Mouse (Mus musculus) liver, embryonic 15.5 days (tissue): ENCODE measurements around the gene Osm. TPM values are rescaled to one million over a fixed set of nuclear protein-coding genes. Genes with fewer than 3 reads are reported as not detected.

ENCODE experiments used
- ATAC-seq: fragments of 200-750 bp; cut with Nextera tagmentation; 2 replicates; pipeline ENCODE4 v1.8.0; 2017; ENCODE audit warnings: moderate number of reproducible peaks, mild to moderate bottlenecking, moderate library complexity; ENCODE audit not compliant: insufficient read depth
- H3K27ac ChIP-seq: fragments of 300-500 bp; sonication (generic); replicated peaks from 2 replicates; pipeline ENCODE4 v1.5.1; 2015; ENCODE audit warnings: mild to moderate bottlenecking, inconsistent platforms
- H3K27me3 ChIP-seq: fragments of 300-500 bp; sonication (generic); 2 replicates; pipeline ENCODE4 v1.6.1; 2015; ENCODE audit warnings: mild to moderate bottlenecking, inconsistent platforms
- H3K36me3 ChIP-seq: fragments of 300-500 bp; sonication (generic); replicated peaks from 2 replicates; pipeline ENCODE4 v1.6.1; 2015; ENCODE audit warnings: moderate library complexity, mild to moderate bottlenecking, inconsistent platforms
- H3K4me1 ChIP-seq: fragments of 300-500 bp; sonication (generic); replicated peaks from 2 replicates; pipeline ENCODE4 v1.6.1; 2015; ENCODE audit warnings: inconsistent platforms
- H3K4me2 ChIP-seq: fragments of 300-500 bp; sonication (generic); 2 replicates; pipeline ENCODE4 v1.6.1; 2015; ENCODE audit warnings: moderate library complexity, mild to moderate bottlenecking, inconsistent platforms
- H3K4me3 ChIP-seq: fragments of 300-500 bp; sonication (generic); replicated peaks from 2 replicates; pipeline ENCODE4 v1.5.1; 2015; ENCODE audit warnings: mild to moderate bottlenecking, inconsistent platforms
- H3K9ac ChIP-seq: fragments of 300-500 bp; sonication (generic); 2 replicates; pipeline ENCODE4 v1.6.1; 2015; ENCODE audit warnings: moderate library complexity, mild to moderate bottlenecking, inconsistent platforms
- H3K9me3 ChIP-seq: fragments of 300-500 bp; sonication (generic); replicated peaks from 2 replicates; pipeline ENCODE4 v1.6.1; 2016; ENCODE audit warnings: inconsistent platforms
- WGBS: fragments of 180-500 bp; shearing (Covaris S2); methylation state at CpG from one replicate; pipeline ENCODE4 v1.1.7; 2015; ENCODE audit warnings: mixed read lengths; ENCODE audit not compliant: insufficient replicate concordance; 5-methylcytosine and 5-hydroxymethylcytosine counted together
- polyA plus RNA-seq: library from polyadenylated mRNA; unstranded; fragments of >200 nt; fragmentation: Nextera tagmentation; extraction: Ambion mirVana; gene quantifications from 2 replicates; pipeline ENCODE4 v1.2.1, GENCODE M21; 2015

Osm gene
- polyA plus RNA-seq, 1 experiment from 2014 or later, result 0.50 TPM

DNA sequence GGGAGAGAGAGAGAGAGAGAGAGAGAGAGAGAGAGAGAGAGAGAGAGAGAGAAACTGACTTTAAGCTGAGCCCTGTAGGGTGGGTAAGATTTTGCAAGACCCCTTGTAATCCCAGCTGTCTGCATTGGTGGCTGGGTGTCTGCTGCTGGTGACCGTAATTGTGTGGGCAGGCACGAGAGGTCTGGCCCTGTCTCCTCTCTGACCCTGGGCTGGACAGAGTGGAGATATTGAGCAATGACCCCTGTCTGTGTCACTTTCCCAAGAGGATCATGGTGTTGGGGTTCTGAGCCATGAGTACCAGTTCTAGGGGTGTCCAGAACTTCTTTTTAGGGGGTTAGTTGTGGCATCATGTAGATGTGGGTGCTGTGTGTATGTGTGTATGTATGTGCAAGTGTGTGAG is 12.0 kb upstream of the Osm start:
- H3K4me3 ChIP-seq, result peak overlapping the region; percentile 65
- H3K4me1 ChIP-seq, result peaks cover 98% of the 10 kb centered on the region
- peak overlapping the region; percentile 75 for H3K9ac ChIP-seq
- ATAC-seq, result no peak
- peak overlapping the region; percentile 87 for H3K27ac ChIP-seq
- 40% methylated on average over 2 of the region's 2 CpGs for WGBS
- no peaks in the 10 kb centered on the region for H3K36me3 ChIP-seq
- no peaks in the 10 kb centered on the region for H3K9me3 ChIP-seq
- H3K4me2 ChIP-seq, result peak overlapping the region; percentile 69
- peaks cover 10% of the 10 kb centered on the region for H3K27me3 ChIP-seq

- Histone ChIP-seq H3K36me3 (no peaks in the 10 kb centered on the region), H3K9ac (0 out of 2 replicates have a peak overlapping the region, but pooled peaks have one; percentile 20), H3K4me2 (peak overlapping the region; percentile 69), H3K4me3 (peak overlapping the region; percentile 65), H3K4me1 (peaks cover 90% of the 10 kb centered on the region), H3K9me3 (no peaks in the 10 kb centered on the region), H3K27me3 (no peaks in the 10 kb centered on the region), H3K27ac (peak overlapping the region; percentile 62; the same call in 1 of the 2 replicates)
- 49% methylated on average over 5 of the region's 5 CpGs for WGBS
- peak; percentile 43; the same call in 1 of the 2 replicates for ATAC-seq
Measured at GRCm38 (mm10) chr11:4226569-4227325, 9.5 kb upstream of the Osm start.

DNA sequence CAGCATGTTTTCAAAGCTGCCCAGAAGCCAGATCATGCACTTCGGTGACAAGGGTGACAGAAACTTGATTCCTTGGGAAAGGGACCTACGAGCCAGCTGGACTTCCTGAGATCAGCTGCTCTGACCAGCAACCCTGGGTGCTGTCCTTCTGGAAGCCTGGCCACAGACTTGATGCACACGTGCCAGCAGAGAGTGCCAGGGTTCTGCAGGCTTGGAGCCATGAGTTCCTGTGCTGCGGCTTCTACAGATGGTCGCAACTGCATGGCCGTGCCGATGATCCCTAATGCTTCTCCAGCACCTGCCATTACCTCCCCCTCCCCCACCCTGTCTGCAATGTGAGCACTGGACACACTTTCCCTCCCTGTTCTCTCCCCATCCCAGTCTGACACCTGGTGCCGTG is 7.8 kb upstream of the Osm start:
- Histone ChIP-seq H3K36me3 (no peaks in the 10 kb centered on the region), H3K27ac (no peak overlapping the region), H3K4me3 (no peak overlapping the region), H3K4me1 (peaks cover 81% of the 10 kb centered on the region), H3K4me2 (no peak overlapping the region), H3K9ac (no peak overlapping the region), H3K27me3 (no peaks in the 10 kb centered on the region), H3K9me3 (no peaks in the 10 kb centered on the region)
- WGBS, result 74% methylated on average over 8 of the region's 8 CpGs
- ATAC-seq, result no peak

- Histone ChIP-seq H3K4me2 (no peak overlapping the region), H3K4me3 (no peak overlapping the region), H3K36me3 (no peaks in the 10 kb centered on the region), H3K27ac (peak overlapping the region; percentile 51), H3K4me1 (peaks cover 76% of the 10 kb centered on the region), H3K9me3 (no peaks in the 10 kb centered on the region), H3K27me3 (no peaks in the 10 kb centered on the region), H3K9ac (no peak overlapping the region)
- 59% methylated on average over 4 of the region's 4 CpGs for WGBS
- ATAC-seq, result peak; percentile 26
Measured at GRCm38 (mm10) chr11:4229841-4230240, 6.4 kb upstream of the Osm start.

DNA sequence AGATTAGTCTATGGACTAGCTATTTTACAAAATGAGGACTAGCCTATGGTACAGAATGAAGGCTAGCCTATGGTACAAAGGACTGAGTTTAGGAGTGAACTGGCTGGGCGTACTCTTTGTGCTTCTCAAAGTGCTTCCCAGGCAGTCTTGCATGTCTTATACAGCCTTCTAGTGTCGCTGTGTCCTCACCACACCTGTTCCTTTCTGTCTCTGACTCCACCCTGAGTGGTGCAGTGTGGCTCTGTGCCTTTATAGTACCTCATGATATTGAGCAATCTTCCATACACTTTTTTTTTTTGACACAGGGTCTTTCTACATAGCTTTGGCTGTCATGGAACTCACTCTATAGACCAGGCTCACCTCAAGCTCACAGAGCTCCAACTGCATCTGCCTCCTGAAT is 4.8 kb upstream of the Osm start:
- ATAC-seq, result no peak
- Histone ChIP-seq H3K9ac (no peak overlapping the region), H3K27me3 (no peaks in the 10 kb centered on the region), H3K36me3 (no peaks in the 10 kb centered on the region), H3K4me1 (peaks cover 76% of the 10 kb centered on the region), H3K27ac (no peak overlapping the region), H3K9me3 (no peaks in the 10 kb centered on the region), H3K4me2 (no peak overlapping the region), H3K4me3 (no peak overlapping the region)
- 82% methylated on average over 2 of the region's 2 CpGs for WGBS

- Histone ChIP-seq H3K9me3 (no peaks in the 10 kb centered on the region), H3K27ac (no peak overlapping the region), H3K27me3 (no peaks in the 10 kb centered on the region), H3K4me3 (no peak overlapping the region), H3K9ac (no peak overlapping the region), H3K4me1 (peaks cover 76% of the 10 kb centered on the region), H3K36me3 (no peaks in the 10 kb centered on the region), H3K4me2 (no peak overlapping the region)
- ATAC-seq, result no peak; the same call in 1 of the 2 replicates
- WGBS, result 36% methylated on average over 12 of the region's 12 CpGs
Measured at GRCm38 (mm10) chr11:4232644-4233043, 3.6 kb upstream of the Osm start.

DNA sequence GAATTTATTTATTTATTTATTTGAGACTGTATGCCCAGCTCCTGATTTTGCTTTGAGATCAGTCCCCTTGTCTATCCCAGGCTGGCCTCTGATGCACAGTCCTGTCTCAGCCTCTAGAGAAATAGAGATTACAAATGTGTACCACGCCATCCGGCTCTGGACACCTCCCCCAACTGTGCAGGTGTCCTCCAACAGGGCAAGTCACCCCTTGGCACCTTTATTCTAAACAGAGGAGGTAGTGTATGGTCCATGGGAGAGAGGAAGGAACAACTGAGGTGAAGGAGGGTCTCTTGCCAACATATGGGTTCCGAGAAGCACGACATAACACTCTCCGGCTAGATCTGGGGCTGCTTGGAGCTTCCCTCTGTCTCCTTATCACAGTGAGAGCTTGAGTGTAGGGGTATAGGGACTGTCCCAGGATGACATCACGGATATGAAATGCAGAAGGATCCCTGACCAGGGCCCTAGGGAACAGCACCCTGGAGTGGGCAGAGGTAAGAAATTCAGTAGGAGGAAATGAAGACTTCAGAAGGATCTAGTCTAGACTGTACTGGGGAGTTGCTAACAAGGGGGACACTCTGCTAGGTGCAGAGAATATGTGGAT is 1.1 kb upstream of the Osm start:
- H3K27ac ChIP-seq, result peak overlapping the region; percentile 61; the same call in 1 of the 2 replicates
- no peaks in the 10 kb centered on the region for H3K9me3 ChIP-seq
- H3K4me1 ChIP-seq, result peaks cover 59% of the 10 kb centered on the region
- peak overlapping the region; percentile 38; the same call in 1 of the 2 replicates for H3K4me3 ChIP-seq
- H3K9ac ChIP-seq, result peak overlapping the region; percentile 27; the same call in 1 of the 2 replicates
- 0 out of 2 replicates have a peak, but pooled peaks have one; percentile 36 for ATAC-seq
- WGBS, result 70% methylated on average over 6 of the region's 6 CpGs
- no peaks in the 10 kb centered on the region for H3K27me3 ChIP-seq
- peaks cover 5% of the 10 kb centered on the region; the same call in 1 of the 2 replicates for H3K36me3 ChIP-seq
- peak overlapping the region; percentile 62 for H3K4me2 ChIP-seq

DNA sequence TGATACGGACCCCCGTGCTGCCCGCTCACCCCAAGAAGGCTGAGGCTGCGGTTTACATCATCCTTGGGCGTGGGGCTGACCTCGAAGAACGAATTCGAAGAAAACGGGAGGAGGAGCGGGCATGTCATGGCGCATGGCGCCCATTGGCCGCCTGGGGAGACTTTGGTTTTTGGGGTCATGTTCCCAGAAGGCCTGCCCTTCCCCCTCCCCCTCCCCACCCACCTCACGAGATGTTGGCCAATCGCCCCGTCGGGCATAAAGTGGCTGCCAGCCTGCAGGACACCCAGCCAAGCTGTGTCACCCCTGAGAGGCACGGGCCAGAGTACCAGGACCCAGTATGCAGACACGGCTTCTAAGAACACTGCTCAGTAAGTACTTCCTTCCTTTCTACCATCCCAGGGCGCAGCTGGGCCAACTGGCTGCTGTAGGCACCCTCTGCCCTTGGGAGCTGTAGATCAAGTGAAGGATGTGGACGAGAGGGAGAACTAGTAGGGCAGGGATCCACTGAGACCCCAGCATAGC is 387 bp downstream of the Osm start:
- Histone ChIP-seq H3K4me2 (peak overlapping the region; percentile 62), H3K36me3 (peaks cover 5% of the 10 kb centered on the region; the same call in 1 of the 2 replicates), H3K27ac (peak overlapping the region; percentile 61), H3K9ac (0 out of 2 replicates have a peak overlapping the region, but pooled peaks have one; percentile 3), H3K27me3 (no peaks in the 10 kb centered on the region), H3K9me3 (no peaks in the 10 kb centered on the region), H3K4me3 (peak overlapping the region; percentile 38), H3K4me1 (peaks cover 56% of the 10 kb centered on the region)
- WGBS, result 67% methylated on average over 21 of the region's 21 CpGs
- no peak for ATAC-seq

DNA sequence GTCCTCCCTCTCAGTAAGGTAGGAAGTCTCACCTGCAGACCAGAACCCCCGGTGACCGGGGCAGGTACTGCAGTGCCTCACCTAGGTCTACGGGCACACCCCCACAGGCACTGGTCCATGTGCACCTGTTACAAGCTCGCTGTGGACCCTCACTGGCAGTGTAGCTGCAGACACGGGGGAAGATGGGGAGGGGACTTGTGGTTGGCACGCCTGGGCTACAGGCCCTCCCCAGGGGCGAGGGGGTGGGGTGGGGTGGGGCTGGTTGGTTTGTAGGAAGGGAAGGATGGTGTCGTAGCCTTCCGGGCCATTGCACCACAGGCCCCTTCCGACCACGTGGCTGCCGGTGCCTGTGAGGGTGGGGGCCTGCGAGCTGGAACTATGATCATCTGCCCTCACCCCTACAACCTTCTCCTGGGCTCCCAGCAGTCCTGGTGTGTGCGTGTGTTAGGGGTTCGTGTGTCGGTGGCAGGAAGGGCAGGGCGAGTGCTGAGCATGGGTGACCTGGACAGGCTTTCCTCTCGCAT is 1.2 kb downstream of the Osm start:
- peak overlapping the region; percentile 33 for H3K27ac ChIP-seq
- H3K4me3 ChIP-seq, result peak overlapping the region; percentile 38
- H3K9me3 ChIP-seq, result no peaks in the 10 kb centered on the region
- peaks cover 5% of the 10 kb centered on the region; the same call in 1 of the 2 replicates for H3K36me3 ChIP-seq
- ATAC-seq, result peak; percentile 20; the same call in 1 of the 2 replicates
- no peaks in the 10 kb centered on the region for H3K27me3 ChIP-seq
- peak overlapping the region; percentile 62 for H3K4me2 ChIP-seq
- H3K9ac ChIP-seq, result no peak overlapping the region
- H3K4me1 ChIP-seq, result peaks cover 58% of the 10 kb centered on the region
- WGBS, result 33% methylated on average over 18 of the region's 18 CpGs

DNA sequence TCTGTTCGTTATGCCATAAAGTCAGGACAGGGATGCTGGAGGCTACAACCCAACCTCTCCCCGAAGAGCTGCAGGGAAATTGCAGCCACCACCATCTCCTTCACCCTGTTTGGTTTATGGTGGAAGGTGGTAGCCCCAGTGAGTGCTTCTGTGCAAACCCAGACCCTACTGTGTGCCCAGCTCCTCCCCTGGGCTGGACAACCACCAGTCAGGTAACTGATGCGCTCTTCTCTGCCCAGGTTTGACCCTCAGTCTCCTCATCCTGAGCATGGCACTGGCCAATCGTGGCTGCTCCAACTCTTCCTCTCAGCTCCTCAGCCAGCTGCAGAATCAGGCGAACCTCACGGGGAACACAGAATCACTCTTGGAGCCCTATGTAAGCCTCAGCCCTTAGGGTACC is 1.9 kb downstream of the Osm start:
- no peak overlapping the region for H3K4me2 ChIP-seq
- H3K36me3 ChIP-seq, result peaks cover 5% of the 10 kb centered on the region; the same call in 1 of the 2 replicates
- no peaks in the 10 kb centered on the region for H3K9me3 ChIP-seq
- no peaks in the 10 kb centered on the region for H3K27me3 ChIP-seq
- H3K4me3 ChIP-seq, result no peak overlapping the region
- H3K27ac ChIP-seq, result peak overlapping the region; percentile 33; the same call in 1 of the 2 replicates
- ATAC-seq, result no peak
- WGBS, result 69% methylated on average over 6 of the region's 6 CpGs
- no peak overlapping the region for H3K9ac ChIP-seq
- peaks cover 53% of the 10 kb centered on the region for H3K4me1 ChIP-seq

DNA sequence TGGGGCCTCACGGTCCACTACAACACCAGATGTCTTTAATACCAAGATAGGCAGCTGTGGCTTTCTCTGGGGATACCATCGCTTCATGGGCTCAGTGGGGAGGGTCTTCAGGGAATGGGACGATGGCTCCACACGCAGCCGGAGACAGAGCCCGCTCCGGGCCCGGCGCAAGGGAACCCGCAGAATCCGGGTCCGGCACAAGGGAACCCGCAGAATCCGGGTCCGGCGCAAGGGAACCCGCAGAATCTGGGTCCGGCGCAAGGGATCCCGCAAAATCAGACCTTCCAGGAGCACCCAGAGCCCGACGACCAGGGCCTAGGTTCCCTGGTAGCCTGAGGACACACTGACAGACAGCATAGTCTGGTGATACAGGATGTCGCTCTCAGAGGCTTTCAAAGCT is 3.5 kb downstream of the Osm start:
- 84% methylated on average over 23 of the region's 23 CpGs for WGBS
- H3K4me3 ChIP-seq, result no peak overlapping the region

More for the DNA sequence above, 3.5 kb downstream of the Osm start:
- Histone ChIP-seq H3K36me3 (peaks cover 5% of the 10 kb centered on the region; the same call in 1 of the 2 replicates), H3K9ac (no peak overlapping the region), H3K4me2 (no peak overlapping the region), H3K9me3 (no peaks in the 10 kb centered on the region), H3K27me3 (no peaks in the 10 kb centered on the region), H3K4me1 (peaks cover 50% of the 10 kb centered on the region), H3K27ac (no peak overlapping the region)
- no peak for ATAC-seq
